ENCODE assay signal across 16 mouse cellular contexts in the genomic region with DNA sequence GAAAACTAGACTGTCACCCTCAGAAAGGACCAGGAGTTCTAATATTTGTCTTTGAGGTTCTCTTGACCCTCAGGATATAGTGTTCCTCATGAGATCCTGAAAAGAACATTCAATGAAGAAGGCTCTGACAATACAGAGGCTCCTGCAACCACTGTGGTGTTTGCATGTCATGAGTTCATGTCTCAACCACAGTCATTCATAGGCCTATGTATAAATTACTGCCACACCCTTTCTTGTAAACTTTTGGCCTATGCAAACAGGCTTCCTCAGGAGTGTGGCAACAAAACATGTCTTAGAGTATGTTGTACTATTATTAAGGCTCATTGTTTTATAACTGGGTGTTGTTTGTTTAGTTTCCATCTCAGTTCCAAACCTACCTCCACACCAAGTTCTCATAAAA. TPM values are rescaled to one million over a fixed set of nuclear protein-coding genes. Genes with fewer than 3 reads are reported as not detected.
DNase-seq lines count a peak whose midpoint lies in the region; ATAC-seq lines count a peak whose summit lies in the region.
"Had no signal": no experiment of that assay in that cellular context is flagged by ENCODE, and none has a peak within 500 bp of the region (broad histone marks: within the 10 kb centered on the region; RNA-seq: fewer than 3 reads in every experiment).

No protein-coding gene starts in this region.

- peak; percentile 29 for ATAC-seq in activated CD4-positive, CD25-positive, alpha-beta regulatory T cell, adult 4 months
- peak; percentile 87 for ATAC-seq in monocyte, adult 5-6 weeks (replicated peaks; ENCODE audit: insufficient number of reproducible peaks, low FRiP score, low TSS enrichment, poor library complexity, severe bottlenecking)
- ATAC-seq: forebrain, embryonic 14.5 days; forebrain, embryonic 16.5 days; Patski had no signal

- DNase-seq in kidney, postnatal 36 days = no peak
- DNase-seq in embryo, embryonic 9.5 days (ENCODE audit: extremely low spot score) = no peak
- no peak for DNase-seq in lung, adult 18-20 months
- DNase-seq: adrenal gland, adult 2 months; adrenal gland, postnatal 10 days; adrenal gland, postnatal 25 days; cerebellum, adult 11-12 months; cerebellum, adult 2 months; cerebellum, adult 9-10 months; cerebellum, postnatal 10 days; cerebellum, postnatal 25 days had no signal

RNA-seq across cellular contexts. Expression of a gene that starts 9.7 kb away (rescaled TPM):
- polyA plus RNA-seq in activated CD4-positive, CD25-positive, alpha-beta regulatory T cell, adult 4 months (2017; shearing (Covaris generic)) = 10 to 100 TPM; 16.9 to 17.2 TPM
- total RNA-seq in monocyte, adult 5-6 weeks (2017) = 119 to 131 TPM (median 129 TPM) in 3 replicates
